Mouse (Mus musculus): ENCODE measurements around the gene Ephb1. TPM values are rescaled to one million over a fixed set of nuclear protein-coding genes. Genes with fewer than 3 reads are reported as not detected.

Ephb1 gene
- total and polyA plus RNA-seq, 3 experiments = not detected

DNA sequence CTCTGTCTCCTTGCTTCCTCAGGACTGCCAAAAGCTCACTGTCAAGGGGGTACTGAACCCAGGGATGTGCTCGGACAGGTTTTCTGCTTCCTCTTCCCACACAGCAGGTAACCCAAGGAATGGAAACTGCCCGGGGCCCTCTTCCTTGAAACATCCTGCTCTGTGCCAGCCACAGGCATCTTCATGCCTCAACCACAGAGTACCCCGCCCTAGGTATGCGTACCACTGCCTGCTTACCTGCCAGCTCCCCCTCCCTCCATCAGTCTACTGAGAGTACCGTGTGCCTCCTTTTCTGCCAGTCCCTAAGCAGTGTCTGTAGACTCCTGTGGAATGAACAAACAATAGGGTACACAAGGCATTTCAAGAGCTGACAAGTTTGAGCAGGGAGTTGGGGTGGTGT is 265.9 kb downstream of the Ephb1 start:
- Histone ChIP-seq H3K27ac (ENCODE audit: control insufficient read depth, low read depth, low read length) (no peak overlapping the region), H3K36me3 (ENCODE audit: control insufficient read depth in 1 of 2, insufficient read depth in 2 of 2, low read length in 2 of 2) (no peaks in the 10 kb centered on the region), H3K27me3 (ENCODE audit: control insufficient read depth in 1 of 2, insufficient read depth in 2 of 2, low read length in 2 of 2) (no peaks in the 10 kb centered on the region), H3K4me1 (ENCODE audit: control insufficient read depth in 1 of 2, insufficient read depth in 2 of 2, low read length in 2 of 2) (no peaks in the 10 kb centered on the region), H3K4me3 (ENCODE audit: control insufficient read depth in 1 of 2, insufficient read depth in 1 of 2, low read depth in 2 of 2, low read length in 2 of 2) (no peak overlapping the region), H3K9ac (ENCODE audit: control insufficient read depth, low read depth, low read length, poor library complexity, severe bottlenecking) (no peak overlapping the region), H3K9me3 (replicated peaks; ENCODE audit: insufficient read depth, low read length) (no peaks in the 10 kb centered on the region), H3K79me2 (ENCODE audit: control insufficient read depth, insufficient read depth, low read length, poor library complexity) (no peaks in the 10 kb centered on the region)
- no peak for DNase-seq (ENCODE audit: low read depth, low spot score)
- TF ChIP-seq MYC (IDR thresholded peaks at IDR 0.05; ENCODE audit: low read depth, low read length) = no peak
- no peak for TF ChIP-seq MAX (IDR thresholded peaks at IDR 0.05; ENCODE audit: low read length)
- no peak for TF ChIP-seq ELF1 (IDR thresholded peaks at IDR 0.05; ENCODE audit: low read depth, low read length)
- no peak for TF ChIP-seq MAZ (IDR thresholded peaks at IDR 0.05; ENCODE audit: low read depth, low read length)
- no peak for TF ChIP-seq MAFK (IDR thresholded peaks at IDR 0.05; ENCODE audit: borderline replicate concordance, low read depth, low read length)
- no peak for TF ChIP-seq NELFE (IDR thresholded peaks at IDR 0.05; ENCODE audit: low read depth, low read length)
- no peak for TF ChIP-seq USF2 (IDR thresholded peaks at IDR 0.05; ENCODE audit: borderline replicate concordance in 1 of 2, insufficient read depth in 1 of 2, low read depth in 1 of 2, low read length in 2 of 2)
- TF ChIP-seq POLR2A (IDR thresholded peaks at IDR 0.05; ENCODE audit: control insufficient read depth in 1 of 2, insufficient read depth in 1 of 2, low read depth in 1 of 2, low read length in 2 of 2, poor library complexity in 1 of 2) = no peak
- no peak for TF ChIP-seq MYB (IDR thresholded peaks at IDR 0.05; ENCODE audit: low read depth, low read length)
- TF ChIP-seq POLR2AphosphoS5 (IDR thresholded peaks at IDR 0.05; ENCODE audit: borderline replicate concordance, low read depth, low read length) = no peak
- TF ChIP-seq MEF2A (IDR thresholded peaks at IDR 0.05; ENCODE audit: extremely low read depth, insufficient replicate concordance, low read depth, low read length, poor library complexity, severe bottlenecking) = no peak

DNA sequence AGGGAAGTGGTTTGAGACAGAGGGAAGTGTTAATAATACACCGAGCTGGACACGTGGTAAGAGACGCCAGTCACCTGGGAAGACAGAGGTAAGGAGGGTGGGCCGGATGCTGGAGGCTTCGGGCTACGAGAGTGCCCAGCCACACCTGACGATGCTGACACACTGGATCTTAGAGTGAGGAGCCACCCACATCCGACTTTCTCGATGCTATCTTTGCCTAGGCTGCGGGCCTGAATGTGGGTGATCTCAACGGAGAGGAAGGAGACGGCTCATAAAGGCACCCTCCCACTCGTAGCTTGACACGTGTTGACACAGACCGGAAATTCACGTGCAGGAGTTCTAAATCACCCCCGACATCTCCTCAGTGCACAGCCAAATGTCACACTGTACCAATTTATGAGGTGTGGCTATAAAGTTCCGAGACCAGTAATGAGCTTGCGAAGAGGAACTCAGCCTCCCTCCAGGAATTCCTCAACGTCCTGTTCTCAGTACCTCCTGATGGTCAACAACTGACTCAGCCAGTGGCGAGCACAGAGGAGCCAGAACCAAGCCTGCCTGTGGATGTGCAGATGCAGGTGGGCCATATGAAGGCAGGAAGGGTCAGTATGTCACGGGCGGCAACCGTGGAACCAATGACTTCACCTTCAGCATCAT is 268.3 kb downstream of the Ephb1 start:
- Histone ChIP-seq H3K79me2 (ENCODE audit: control insufficient read depth, insufficient read depth, low read length, poor library complexity) (no peaks in the 10 kb centered on the region), H3K4me3 (ENCODE audit: control insufficient read depth in 1 of 2, insufficient read depth in 1 of 2, low read depth in 2 of 2, low read length in 2 of 2) (no peak overlapping the region), H3K4me1 (ENCODE audit: control insufficient read depth in 1 of 2, insufficient read depth in 2 of 2, low read length in 2 of 2) (no peaks in the 10 kb centered on the region), H3K9ac (ENCODE audit: control insufficient read depth, low read depth, low read length, poor library complexity, severe bottlenecking) (no peak overlapping the region), H3K9me3 (replicated peaks; ENCODE audit: insufficient read depth, low read length) (no peaks in the 10 kb centered on the region), H3K27ac (ENCODE audit: control insufficient read depth, low read depth, low read length) (no peak overlapping the region), H3K36me3 (ENCODE audit: control insufficient read depth in 1 of 2, insufficient read depth in 2 of 2, low read length in 2 of 2) (no peaks in the 10 kb centered on the region), H3K27me3 (ENCODE audit: control insufficient read depth in 1 of 2, insufficient read depth in 2 of 2, low read length in 2 of 2) (no peaks in the 10 kb centered on the region)
- DNase-seq (ENCODE audit: low read depth, low spot score) = no peak
- no peak for TF ChIP-seq TBP (IDR thresholded peaks at IDR 0.05; ENCODE audit: low read depth, low read length)
- TF ChIP-seq USF1 (IDR thresholded peaks at IDR 0.05; ENCODE audit: low read depth, low read length) = no peak
- TF ChIP-seq CTCF (IDR thresholded peaks at IDR 0.05 in 2 of 3, conservative IDR thresholded peaks at IDR 0.05 in 1 of 3; ENCODE audit: control insufficient read depth in 1 of 3, insufficient read depth in 1 of 3, low read depth in 2 of 3, low read length in 3 of 3, poor library complexity in 1 of 3, severe bottlenecking in 1 of 3) = no peak
- TF ChIP-seq SIN3A (IDR thresholded peaks at IDR 0.05; ENCODE audit: low read length) = no peak
